Mouse (Mus musculus): Measurements from ENCODE around the gene Evc2. TPM values are rescaled to one million over a fixed set of nuclear protein-coding genes. Genes with fewer than 3 reads are reported as not detected.

Evc2 gene
- polyA plus RNA-seq, 1 experiment from 2014 or later = 1.8 TPM

GRCm38 (mm10) chr5:37377376-37377775 lies 39.1 kb downstream of the Evc2 start:
- Histone ChIP-seq H3K27me3 (replicated peaks; ENCODE audit: control insufficient read depth, insufficient read depth, low read length) (no peaks in the 10 kb centered on the region), H3K27ac (ENCODE audit: low read depth, low read length) (no peak overlapping the region), H3K4me1 (replicated peaks; ENCODE audit: control insufficient read depth, insufficient read depth, low read length) (no peaks in the 10 kb centered on the region), H3K9me3 (ENCODE audit: control insufficient read depth) (no peaks in the 10 kb centered on the region), H3K4me2 (replicated peaks; ENCODE audit: low read depth) (no peak overlapping the region), H3K9ac (ENCODE audit: low read depth, low read length) (no peak overlapping the region), H3K36me3 (ENCODE audit: control insufficient read depth, insufficient read depth) (no peaks in the 10 kb centered on the region), H3K4me3 (ENCODE audit: low read depth, low read length) (no peak overlapping the region)
- 81% methylated on average over 7 of the region's 7 CpGs for WGBS
- no peak for ATAC-seq
- no peak for TF ChIP-seq CTCF (IDR thresholded peaks at IDR 0.05; ENCODE audit: low read depth)

GRCm38 (mm10) chr5:37380641-37381040 lies 42.3 kb downstream of the Evc2 start:
- no peaks in the 10 kb centered on the region for H3K27me3 ChIP-seq (replicated peaks; ENCODE audit: control insufficient read depth, insufficient read depth, low read length)
- H3K9ac ChIP-seq (ENCODE audit: low read depth, low read length) = no peak overlapping the region
- H3K36me3 ChIP-seq (ENCODE audit: control insufficient read depth, insufficient read depth) = no peaks in the 10 kb centered on the region
- no peak for ATAC-seq
- H3K4me1 ChIP-seq (replicated peaks; ENCODE audit: control insufficient read depth, insufficient read depth, low read length) = no peaks in the 10 kb centered on the region
- H3K9me3 ChIP-seq (ENCODE audit: control insufficient read depth) = no peaks in the 10 kb centered on the region
- no peak for TF ChIP-seq CTCF (IDR thresholded peaks at IDR 0.05; ENCODE audit: low read depth)
- 88% methylated on average over 4 of the region's 4 CpGs for WGBS
- no peak overlapping the region for H3K27ac ChIP-seq (ENCODE audit: low read depth, low read length)
- no peak overlapping the region for H3K4me2 ChIP-seq (replicated peaks; ENCODE audit: low read depth)
- H3K4me3 ChIP-seq (ENCODE audit: low read depth, low read length) = no peak overlapping the region

- H3K27me3 ChIP-seq (replicated peaks; ENCODE audit: control insufficient read depth, insufficient read depth, low read length) = no peaks in the 10 kb centered on the region
- no peak overlapping the region for H3K9ac ChIP-seq (ENCODE audit: low read depth, low read length)
- no peak overlapping the region for H3K4me2 ChIP-seq (replicated peaks; ENCODE audit: low read depth)
- no peaks in the 10 kb centered on the region for H3K4me1 ChIP-seq (replicated peaks; ENCODE audit: control insufficient read depth, insufficient read depth, low read length)
- peak; percentile 50 for TF ChIP-seq CTCF (IDR thresholded peaks at IDR 0.05; ENCODE audit: low read depth)
- H3K27ac ChIP-seq (ENCODE audit: low read depth, low read length) = no peak overlapping the region
- no peaks in the 10 kb centered on the region for H3K9me3 ChIP-seq (ENCODE audit: control insufficient read depth)
- H3K4me3 ChIP-seq (ENCODE audit: low read depth, low read length) = no peak overlapping the region
- WGBS = 79% methylated on average over 3 of the region's 3 CpGs
- H3K36me3 ChIP-seq (ENCODE audit: control insufficient read depth, insufficient read depth) = peaks cover 7% of the 10 kb centered on the region; the same call in 1 of the 2 replicates
- ATAC-seq = no peak
These were observed 45.3 kb downstream of the Evc2 start for GRCm38 (mm10) chr5:37383570-37383969.

GRCm38 (mm10) chr5:37388646-37389045 lies 50.3 kb downstream of the Evc2 start:
- H3K4me1 ChIP-seq (replicated peaks; ENCODE audit: control insufficient read depth, insufficient read depth, low read length) = no peaks in the 10 kb centered on the region
- no peaks in the 10 kb centered on the region for H3K9me3 ChIP-seq (ENCODE audit: control insufficient read depth)
- no peak overlapping the region for H3K27ac ChIP-seq (ENCODE audit: low read depth, low read length)
- no peaks in the 10 kb centered on the region for H3K27me3 ChIP-seq (replicated peaks; ENCODE audit: control insufficient read depth, insufficient read depth, low read length)
- no peak overlapping the region for H3K9ac ChIP-seq (ENCODE audit: low read depth, low read length)
- peaks cover 7% of the 10 kb centered on the region for H3K36me3 ChIP-seq (ENCODE audit: control insufficient read depth, insufficient read depth)
- no peak overlapping the region for H3K4me3 ChIP-seq (ENCODE audit: low read depth, low read length)
- TF ChIP-seq CTCF (IDR thresholded peaks at IDR 0.05; ENCODE audit: low read depth) = no peak
- H3K4me2 ChIP-seq (replicated peaks; ENCODE audit: low read depth) = no peak overlapping the region
- WGBS = 80% methylated on average over 3 of the region's 3 CpGs
- no peak for ATAC-seq

- Histone ChIP-seq H3K27me3 (replicated peaks; ENCODE audit: control insufficient read depth, insufficient read depth, low read length) (no peaks in the 10 kb centered on the region), H3K4me2 (replicated peaks; ENCODE audit: low read depth) (no peak overlapping the region), H3K4me3 (ENCODE audit: low read depth, low read length) (no peak overlapping the region), H3K36me3 (ENCODE audit: control insufficient read depth, insufficient read depth) (peaks cover 7% of the 10 kb centered on the region), H3K4me1 (replicated peaks; ENCODE audit: control insufficient read depth, insufficient read depth, low read length) (no peaks in the 10 kb centered on the region), H3K9me3 (ENCODE audit: control insufficient read depth) (no peaks in the 10 kb centered on the region), H3K9ac (ENCODE audit: low read depth, low read length) (no peak overlapping the region), H3K27ac (ENCODE audit: low read depth, low read length) (no peak overlapping the region)
- no peak for ATAC-seq
- WGBS = 60% methylated on average over 13 of the region's 13 CpGs
- TF ChIP-seq CTCF (IDR thresholded peaks at IDR 0.05; ENCODE audit: low read depth) = no peak
These were observed 51.7 kb downstream of the Evc2 start for GRCm38 (mm10) chr5:37389808-37390495.

- ATAC-seq = no peak
- 82% methylated on average over 10 of the region's 10 CpGs for WGBS
- Histone ChIP-seq H3K27ac (ENCODE audit: low read depth, low read length) (no peak overlapping the region), H3K4me1 (replicated peaks; ENCODE audit: control insufficient read depth, insufficient read depth, low read length) (no peaks in the 10 kb centered on the region), H3K9me3 (ENCODE audit: control insufficient read depth) (no peaks in the 10 kb centered on the region), H3K9ac (ENCODE audit: low read depth, low read length) (no peak overlapping the region), H3K36me3 (ENCODE audit: control insufficient read depth, insufficient read depth) (peaks cover 7% of the 10 kb centered on the region), H3K27me3 (replicated peaks; ENCODE audit: control insufficient read depth, insufficient read depth, low read length) (no peaks in the 10 kb centered on the region), H3K4me2 (replicated peaks; ENCODE audit: low read depth) (no peak overlapping the region), H3K4me3 (ENCODE audit: low read depth, low read length) (no peak overlapping the region)
- no peak for TF ChIP-seq CTCF (IDR thresholded peaks at IDR 0.05; ENCODE audit: low read depth)
These were observed 52.6 kb downstream of the Evc2 start for GRCm38 (mm10) chr5:37390923-37391322.

All from intestine, postnatal 0 days (tissue).